Mouse (Mus musculus) MN1 (cell line): ENCODE results near the gene Ispd.

Source experiments
- DNase-seq: peaks from one replicate; pipeline ENCODE4 v3.0.0-alpha.2; 2016; ENCODE audit warnings: low spot score

Gene Ispd

GRCm38 (mm10) chr12:36468325-36469044, 87.2 kb downstream of the Ispd start:
- no peak for DNase-seq

GRCm38 (mm10) chr12:36471411-36471810, 90.2 kb downstream of the Ispd start:
- peak; percentile 12 for DNase-seq

- DNase-seq = no peak
Observed at GRCm38 (mm10) chr12:36474171-36474570, 92.9 kb downstream of the Ispd start.

GRCm38 (mm10) chr12:36475269-36475668, 94.0 kb downstream of the Ispd start:
- no peak for DNase-seq

- peak; percentile 54 for DNase-seq
Observed at GRCm38 (mm10) chr12:36476476-36476875, 95.2 kb downstream of the Ispd start.

- no peak for DNase-seq
Observed at GRCm38 (mm10) chr12:36477501-36477900, 96.3 kb downstream of the Ispd start.

GRCm38 (mm10) chr12:36477926-36478325, 96.7 kb downstream of the Ispd start:
- no peak for DNase-seq

- no peak for DNase-seq
Observed at GRCm38 (mm10) chr12:36481742-36482141, 100.5 kb downstream of the Ispd start.

GRCm38 (mm10) chr12:36483346-36483745, 102.1 kb downstream of the Ispd start:
- DNase-seq = no peak

GRCm38 (mm10) chr12:36497565-36497964, 116.3 kb downstream of the Ispd start:
- no peak for DNase-seq

GRCm38 (mm10) chr12:36507111-36507903, 126.1 kb downstream of the Ispd start:
- DNase-seq = no peak

- DNase-seq = no peak
Observed at GRCm38 (mm10) chr12:36509954-36510642, 128.8 kb downstream of the Ispd start.

- DNase-seq = no peak
Observed at GRCm38 (mm10) chr12:36521774-36522173, 140.5 kb downstream of the Ispd start.

- no peak for DNase-seq
Observed at GRCm38 (mm10) chr12:36523515-36523914, 142.3 kb downstream of the Ispd start.

GRCm38 (mm10) chr12:36530920-36531319, 149.7 kb downstream of the Ispd start:
- no peak for DNase-seq

GRCm38 (mm10) chr12:36531421-36532072, 150.3 kb downstream of the Ispd start:
- DNase-seq = no peak

GRCm38 (mm10) chr12:36532525-36532924, 151.3 kb downstream of the Ispd start:
- DNase-seq = no peak

- DNase-seq = no peak
Observed at GRCm38 (mm10) chr12:36533160-36533900, 152.1 kb downstream of the Ispd start.

- DNase-seq = no peak
Observed at GRCm38 (mm10) chr12:36534589-36534988, 153.3 kb downstream of the Ispd start.

- no peak for DNase-seq
Observed at GRCm38 (mm10) chr12:36545318-36545717, 164.1 kb downstream of the Ispd start.

GRCm38 (mm10) chr12:36549474-36549873, 168.2 kb downstream of the Ispd start:
- no peak for DNase-seq

- DNase-seq = no peak
Observed at GRCm38 (mm10) chr12:36554697-36555096, 173.4 kb downstream of the Ispd start.
